3 mouse cellular contexts compared by ENCODE assay signal in genomic region chr12:108713972-108714371, GRCm38 (mm10). TPM values are rescaled to one million over a fixed set of nuclear protein-coding genes. Genes with fewer than 3 reads are reported as not detected.
"Had no signal": no experiment of that assay in that cellular context is flagged by ENCODE, and none has a peak within 500 bp of the region (broad histone marks: within the 10 kb centered on the region; RNA-seq: fewer than 3 reads in every experiment).

No protein-coding gene starts in this region.

RNA-seq across cellular contexts. Expression of gene Degs2, which starts 11.9 kb away (rescaled TPM):
- total RNA-seq: monocyte, adult 5-6 weeks; neutrophil, adult 5-6 weeks had no signal
- polyA plus RNA-seq: spleen, adult 2 months had no signal
